Mouse (Mus musculus): ENCODE measurements around the gene Notum.

GRCm38 (mm10) chr11:120695641-120696040, 34.7 kb upstream of the Notum start:
- TF ChIP-seq CTCF (IDR thresholded peaks at IDR 0.05; ENCODE audit: low read depth) (no peak), EP300 (optimal IDR thresholded peaks at IDR 0.05) (no peak)

All from stomach, postnatal 0 days (tissue).